Mouse (Mus musculus) C2C12 (cell line): ENCODE results near the gene Olfr1034.

Experiments used
- CEBPB ChIP-seq: IDR thresholded peaks from one replicate; pipeline ENCODE4 v1.6.1; 2011; ENCODE audit warnings: low read depth, mild to moderate bottlenecking, control low read depth, moderate library complexity
- CTCF ChIP-seq: IDR thresholded peaks from one replicate; pipeline ENCODE4 v1.5.1; 2011; ENCODE audit not compliant: control insufficient read depth, insufficient read depth, insufficient read length
- FOSL1 ChIP-seq: IDR thresholded peaks from one replicate; pipeline ENCODE4 v1.8.0; 2011; ENCODE audit warnings: mild to moderate bottlenecking, low read length; ENCODE audit not compliant: poor library complexity, insufficient read depth, severe bottlenecking
- MAX ChIP-seq: IDR thresholded peaks from one replicate; pipeline ENCODE4 v1.6.1; 2011; ENCODE audit warnings: mild to moderate bottlenecking, control low read depth
- MYOD1 ChIP-seq: IDR thresholded peaks from one replicate; pipeline ENCODE4 v1.6.1; 2011; ENCODE audit warnings: low read depth; ENCODE audit not compliant: control insufficient read depth, insufficient read length
- MYOG ChIP-seq: IDR thresholded peaks from one replicate; pipeline ENCODE4 v1.6.1; 2011; ENCODE audit not compliant: control insufficient read depth, insufficient read length; ENCODE audit errors: extremely low read depth
- USF1 ChIP-seq: IDR thresholded peaks from one replicate; pipeline ENCODE4 v1.6.1; 2011; ENCODE audit warnings: low read depth, mild to moderate bottlenecking, control low read depth, moderate library complexity

DNA sequence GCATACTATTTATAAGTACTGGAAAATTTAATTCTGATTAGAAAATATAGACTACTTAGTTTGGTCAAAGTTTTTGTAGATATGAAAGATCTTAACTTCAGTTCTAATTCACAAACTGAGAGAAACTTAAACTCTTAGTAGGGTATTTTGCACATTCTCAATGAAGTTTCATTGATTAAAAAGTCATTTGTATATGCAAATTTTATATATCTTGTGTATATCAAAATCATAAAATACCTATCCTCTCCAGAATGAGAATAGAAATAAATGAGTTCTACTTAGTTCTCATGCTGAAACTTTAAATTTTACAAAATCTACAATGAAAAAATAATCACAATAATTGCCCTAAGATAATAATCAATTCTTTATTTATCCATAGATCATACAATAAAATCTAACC, at the start of gene Olfr1034:
- TF ChIP-seq CTCF: no peak
- TF ChIP-seq CEBPB: no peak
- no peak for TF ChIP-seq MAX
- TF ChIP-seq MYOG: no peak
- no peak for TF ChIP-seq USF1
- no peak for TF ChIP-seq MYOD1
- TF ChIP-seq FOSL1: no peak
